Mouse (Mus musculus) myocyte (in vitro differentiated cells): ENCODE measurements around the gene Slbp.

Source experiments
- POLR2A ChIP-seq: IDR thresholded peaks from one replicate; pipeline ENCODE4 v1.6.1; 2011; ENCODE audit warnings: low read depth, mild to moderate bottlenecking, control low read depth, moderate library complexity; ENCODE audit not compliant: insufficient read length
- POLR2AphosphoS2 ChIP-seq: IDR thresholded peaks from one replicate; pipeline ENCODE4 v1.6.1; 2011; ENCODE audit warnings: low read depth, control low read depth; ENCODE audit not compliant: insufficient read length

DNA sequence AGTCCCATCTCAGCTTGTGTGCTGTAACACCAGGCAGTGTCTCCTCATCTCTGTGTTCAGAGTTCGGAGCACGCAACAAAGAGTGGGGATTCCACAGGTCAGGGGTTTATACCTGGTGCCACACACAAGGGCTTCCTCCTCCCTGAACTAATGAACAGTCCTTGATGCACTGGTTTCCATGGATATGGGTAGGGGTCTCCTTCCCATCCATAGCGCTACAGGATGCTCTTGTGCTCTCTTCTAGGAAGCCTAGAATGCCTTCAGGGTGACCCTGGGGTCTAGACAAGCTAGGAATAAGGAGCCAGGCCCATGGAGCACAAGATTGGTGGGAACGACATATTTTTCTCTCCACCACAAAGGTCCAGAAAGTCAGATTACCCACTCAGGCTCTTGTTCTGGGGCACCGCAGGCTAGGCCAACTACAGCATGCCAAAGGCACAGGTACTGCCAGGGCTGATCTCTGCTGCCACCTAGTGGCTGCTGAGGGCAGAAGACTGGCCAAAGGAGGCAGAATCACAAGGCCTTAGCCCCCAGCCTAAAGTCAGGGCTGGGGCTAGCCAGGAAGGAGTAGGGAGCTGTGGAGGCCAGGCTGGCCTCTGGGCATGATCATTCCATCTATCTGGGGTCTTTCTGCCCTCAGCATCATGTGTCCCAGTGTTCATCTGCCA is 63.0 kb downstream of the Slbp start:
- no peak for TF ChIP-seq POLR2AphosphoS2
- TF ChIP-seq POLR2A, result no peak
